Mouse (Mus musculus) gastrocnemius, postnatal 36 days (tissue): ENCODE results near the gene Stk11ip. TPM values are rescaled to one million over a fixed set of nuclear protein-coding genes. Genes with fewer than 3 reads are reported as not detected.

Source experiments
- DNase-seq, 2 experiments: peaks; one replicate each; pipeline ENCODE4 v3.0.0; 2022
- intact Hi-C: fragments of 180-260 bp; cut with DNase I; formaldehyde crosslinking; loops from one replicate; pipeline ENCODE4 v1.15.1; 2025
- total RNA-seq, 2 experiments: library from RNA; stranded (reverse); gene quantifications; 2 replicates each; pipeline ENCODE4 v1.2.3; 2021

Gene Stk11ip
- total RNA-seq, 2 experiments from 2014 or later = 5.8 to 7.7 TPM

GRCm38 (mm10) chr1:75560206-75560913 is 39.0 kb downstream of the Stk11ip start:
- DNase-seq = no peak
- intact Hi-C loops = no loop called here

DNA sequence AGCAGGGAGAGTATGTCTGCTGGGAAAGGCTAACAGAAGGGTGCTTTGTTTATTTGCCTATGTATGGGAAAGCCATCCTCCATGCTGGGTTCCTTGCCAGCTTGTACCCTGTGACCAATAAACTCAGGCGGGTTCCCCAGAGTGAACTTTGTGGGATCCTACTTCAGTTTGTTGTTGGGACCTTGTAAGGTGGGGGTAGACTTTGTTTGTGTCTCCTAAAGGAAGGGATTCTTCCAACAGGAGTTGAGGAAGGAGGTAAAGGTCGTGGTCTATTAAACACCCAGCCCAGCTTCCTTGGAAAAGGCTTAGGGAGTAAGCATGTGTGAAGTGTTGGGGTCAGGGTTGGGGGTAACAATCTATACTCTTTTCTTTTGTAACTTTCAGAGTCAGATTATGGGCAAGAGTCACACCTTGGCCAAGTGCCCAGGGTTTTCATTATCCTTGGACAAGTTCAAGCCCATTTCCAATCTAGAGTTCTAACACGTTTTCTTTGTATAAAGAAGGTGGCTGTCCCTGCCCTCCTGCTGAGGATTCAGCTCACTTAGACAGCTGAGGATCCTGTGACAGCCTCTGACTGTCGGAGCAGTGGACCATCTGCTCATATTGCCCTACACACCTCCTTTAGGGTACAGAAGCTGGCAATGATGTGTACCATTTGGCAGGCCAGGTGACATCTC is 40.0 kb downstream of the Stk11ip start:
- intact Hi-C loops = no loop called here

GRCm38 (mm10) chr1:75561898-75562238 is 40.5 kb downstream of the Stk11ip start:
- intact Hi-C loops = no loop called here
- no peak for DNase-seq

More for the DNA sequence above, 40.0 kb downstream of the Stk11ip start:
- no peak for DNase-seq

GRCm38 (mm10) chr1:75564102-75564501 is 42.8 kb downstream of the Stk11ip start:
- DNase-seq = no peak
- intact Hi-C loops = no loop called here

GRCm38 (mm10) chr1:75564916-75565315 is 43.6 kb downstream of the Stk11ip start:
- no peak for DNase-seq

DNA sequence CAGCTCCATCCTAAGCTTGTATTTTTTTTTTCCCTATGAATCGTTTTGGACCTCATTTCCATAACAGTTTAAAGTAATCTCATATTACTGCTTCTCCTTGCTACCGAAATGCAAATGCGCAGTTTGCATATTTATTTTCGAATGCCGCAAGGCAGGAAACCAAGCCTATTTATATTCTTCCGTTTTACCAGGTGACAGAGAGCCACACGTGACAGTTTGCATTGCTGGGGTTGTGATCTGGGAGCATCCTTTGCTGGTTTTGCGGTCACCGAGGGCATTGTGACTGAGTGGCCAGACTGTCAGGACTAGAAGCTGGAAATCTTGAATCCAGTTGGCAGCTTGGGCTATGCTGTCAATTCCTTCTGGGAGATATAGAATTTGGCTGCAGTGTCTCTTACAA is 44.3 kb downstream of the Stk11ip start:
- intact Hi-C loops = no loop called here
- no peak for DNase-seq

More at GRCm38 (mm10) chr1:75564916-75565315, 43.6 kb downstream of the Stk11ip start:
- intact Hi-C loops = no loop called here

GRCm38 (mm10) chr1:75570403-75570802 is 49.1 kb downstream of the Stk11ip start:
- intact Hi-C loops = no loop called here
- no peak for DNase-seq

GRCm38 (mm10) chr1:75572776-75573175 is 51.4 kb downstream of the Stk11ip start:
- intact Hi-C loops = no loop called here
- DNase-seq = no peak

- no peak for DNase-seq
- intact Hi-C loops = no loop called here
These were observed 52.4 kb downstream of the Stk11ip start for GRCm38 (mm10) chr1:75573715-75574114.

DNA sequence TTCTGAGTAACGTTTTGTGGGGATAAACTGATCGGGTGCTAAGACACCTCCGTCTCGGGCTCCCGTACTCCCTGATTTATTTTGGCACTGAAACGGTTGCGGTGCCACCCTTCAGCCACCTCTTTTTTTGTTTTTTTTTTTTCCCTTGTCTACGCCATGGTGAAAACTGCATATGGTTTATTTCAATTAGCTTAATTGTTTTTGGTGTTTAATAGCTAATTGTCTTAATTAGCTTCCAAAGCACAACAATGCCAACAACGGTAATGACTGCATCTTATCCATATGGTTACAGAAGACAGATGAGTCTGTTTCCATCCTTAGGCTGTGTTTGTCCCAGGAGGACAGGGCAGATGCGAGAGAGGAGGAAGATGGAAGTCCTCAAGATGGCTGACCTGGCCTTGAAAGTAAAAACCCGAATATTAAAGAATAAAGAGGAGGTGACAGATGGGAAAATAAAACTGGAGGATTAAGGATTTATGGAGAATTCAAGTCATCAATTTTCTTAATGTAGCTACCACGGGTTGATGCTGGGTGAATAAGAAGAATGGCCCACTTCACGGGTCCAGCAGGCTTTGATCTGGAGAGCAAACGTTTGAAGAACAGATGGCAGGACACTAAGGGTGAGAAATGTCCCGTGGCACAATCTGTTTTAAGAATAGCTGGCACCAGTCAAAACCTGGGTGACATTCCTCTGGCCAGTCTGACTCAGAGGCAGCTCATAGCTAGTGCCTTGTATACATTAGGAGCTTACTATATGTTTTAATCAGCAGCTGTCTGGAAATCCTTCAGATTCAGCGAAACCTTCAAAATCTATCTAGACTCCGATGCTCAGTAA is 53.4 kb downstream of the Stk11ip start:
- DNase-seq = no peak
- intact Hi-C loops = no loop called here

GRCm38 (mm10) chr1:75581936-75582624 is 60.8 kb downstream of the Stk11ip start:
- intact Hi-C loops = no loop called here
- no peak for DNase-seq

DNA sequence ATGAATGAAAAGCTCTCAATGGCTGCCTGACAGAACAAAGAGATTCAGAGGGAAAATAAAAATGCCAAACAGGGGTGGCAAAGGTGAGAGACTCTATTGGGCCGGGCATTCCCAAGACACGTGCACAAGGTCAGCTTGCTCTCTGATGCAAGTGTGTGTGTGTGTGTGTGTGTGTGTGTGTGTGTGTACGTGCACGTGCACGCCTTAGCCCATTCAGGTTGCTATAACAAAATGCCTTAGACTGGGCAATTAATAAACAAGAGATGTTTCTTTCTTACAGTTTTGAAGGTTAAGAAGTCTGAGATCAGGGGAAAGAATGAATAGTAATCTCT is 61.3 kb downstream of the Stk11ip start:
- DNase-seq = no peak
- intact Hi-C loops = no loop called here

GRCm38 (mm10) chr1:75583034-75583433 is 61.7 kb downstream of the Stk11ip start:
- intact Hi-C loops = no loop called here
- DNase-seq = no peak

DNA sequence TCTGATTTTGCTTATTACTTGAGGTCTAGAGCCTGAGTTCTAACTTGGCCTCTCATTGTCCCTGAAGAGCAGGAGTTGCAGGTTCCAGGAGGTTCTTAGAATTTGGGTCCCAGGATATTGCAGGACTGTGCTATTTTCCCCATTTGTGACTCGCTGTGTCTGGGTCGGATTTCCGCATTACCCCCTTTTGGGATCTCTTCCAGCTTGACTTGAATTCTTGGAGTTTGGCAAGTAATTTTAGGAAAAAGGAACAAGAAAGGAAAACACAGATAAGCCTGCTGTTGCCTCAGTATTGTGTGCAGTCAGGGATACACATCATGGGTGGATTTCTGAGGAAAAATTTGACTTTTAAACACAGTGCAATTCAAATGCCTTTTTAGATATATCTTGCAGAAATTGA is 65.5 kb downstream of the Stk11ip start:
- no peak for DNase-seq
- intact Hi-C loops = no loop called here

Other genes starting within 250 kb of the Stk11ip start
- gene Resp18, start 243.1 kb upstream of the Stk11ip start, total RNA-seq = not detected
- 10 to 100 TPM; 46.4 to 48.3 TPM for gene Dnpep, start 203.5 kb upstream of the Stk11ip start, total RNA-seq
- 1,000 to 10,000 TPM; 1,843 to 1,948 TPM for gene Des, start 161.2 kb upstream of the Stk11ip start, total RNA-seq
- gene Speg, start 146.2 kb upstream of the Stk11ip start, total RNA-seq = 100 to 1,000 TPM; 229 to 230 TPM
- gene Gmppa, start 85.6 kb upstream of the Stk11ip start, total RNA-seq = 10 to 100 TPM; 35.4 to 35.5 TPM
- gene Asic4, start 71.1 kb upstream of the Stk11ip start, total RNA-seq = not detected
- 1 to 10 TPM; 6.2 to 7.0 TPM for gene Chpf, start 42.2 kb upstream of the Stk11ip start, total RNA-seq
- gene Tmem198, start 42.0 kb upstream of the Stk11ip start, total RNA-seq = under 1 TPM; 0.12 to 0.26 TPM
- gene Obsl1, start 15.1 kb upstream of the Stk11ip start, total RNA-seq = 10 to 100 TPM; 41.4 to 52.1 TPM
- 1 to 10 TPM; 2.5 to 5.8 TPM for gene Inha, start 14.5 kb upstream of the Stk11ip start, total RNA-seq
- gene Slc4a3, start 24.7 kb downstream of the Stk11ip start, total RNA-seq = 1 to 10 TPM; 4.7 to 9.6 TPM